Mouse (Mus musculus): ENCODE data around the gene Usp10. TPM values are rescaled to one million over a fixed set of nuclear protein-coding genes. Genes with fewer than 3 reads are reported as not detected.

Usp10 gene
- polyA plus RNA-seq, 1 experiment from 2014 or later, result 152 TPM

- ATAC-seq (ENCODE audit: low FRiP score), result no peak
- H3K4me1 ChIP-seq (ENCODE audit: control insufficient read depth, insufficient read depth, low read length), result no peaks in the 10 kb centered on the region
- H3K9me3 ChIP-seq (ENCODE audit: control insufficient read depth, low read length), result no peaks in the 10 kb centered on the region
- peaks cover 17% of the 10 kb centered on the region for H3K36me3 ChIP-seq (ENCODE audit: control insufficient read depth, insufficient read depth, low read length)
- DNase-seq (ENCODE audit: low spot score, missing footprints), result no peak
- no peaks in the 10 kb centered on the region for H3K27me3 ChIP-seq (ENCODE audit: control insufficient read depth, insufficient read depth, low read length)
- 65% methylated on average over 5 of the region's 5 CpGs for WGBS
- no peak overlapping the region for H3K4me2 ChIP-seq
- H3K4me3 ChIP-seq (ENCODE audit: low read depth, low read length), result no peak overlapping the region
- no peak overlapping the region for H3K27ac ChIP-seq (ENCODE audit: low read depth, low read length)
- no peak overlapping the region for H3K9ac ChIP-seq (ENCODE audit: low read length)
Measured at GRCm38 (mm10) chr8:119960531-119961104, 50.5 kb downstream of the Usp10 start.

GRCm38 (mm10) chr8:119964859-119965258 lies 54.7 kb downstream of the Usp10 start:
- H3K4me1 ChIP-seq (ENCODE audit: control insufficient read depth, insufficient read depth, low read length), result no peaks in the 10 kb centered on the region
- ATAC-seq (ENCODE audit: low FRiP score), result no peak
- no peak overlapping the region for H3K27ac ChIP-seq (ENCODE audit: low read depth, low read length)
- no peak overlapping the region for H3K9ac ChIP-seq (ENCODE audit: low read length)
- no peak overlapping the region for H3K4me2 ChIP-seq
- no peaks in the 10 kb centered on the region for H3K27me3 ChIP-seq (ENCODE audit: control insufficient read depth, insufficient read depth, low read length)
- no peaks in the 10 kb centered on the region; the same call in 1 of the 2 replicates for H3K9me3 ChIP-seq (ENCODE audit: control insufficient read depth, low read length)
- H3K36me3 ChIP-seq (ENCODE audit: control insufficient read depth, insufficient read depth, low read length), result no peaks in the 10 kb centered on the region
- no peak for DNase-seq (ENCODE audit: low spot score, missing footprints)
- H3K4me3 ChIP-seq (ENCODE audit: low read depth, low read length), result no peak overlapping the region
- 95% methylated on average over 4 of the region's 4 CpGs for WGBS

- Histone ChIP-seq H3K36me3 (ENCODE audit: control insufficient read depth, insufficient read depth, low read length) (no peaks in the 10 kb centered on the region), H3K9ac (ENCODE audit: low read length) (no peak overlapping the region), H3K4me1 (ENCODE audit: control insufficient read depth, insufficient read depth, low read length) (no peaks in the 10 kb centered on the region), H3K4me3 (ENCODE audit: low read depth, low read length) (no peak overlapping the region), H3K27me3 (ENCODE audit: control insufficient read depth, insufficient read depth, low read length) (no peaks in the 10 kb centered on the region), H3K27ac (ENCODE audit: low read depth, low read length) (no peak overlapping the region), H3K9me3 (ENCODE audit: control insufficient read depth, low read length) (no peaks in the 10 kb centered on the region; the same call in 1 of the 2 replicates), H3K4me2 (no peak overlapping the region)
- WGBS, result 86% methylated on average over 9 of the region's 9 CpGs
- no peak for ATAC-seq (ENCODE audit: low FRiP score)
- no peak for DNase-seq (ENCODE audit: low spot score, missing footprints)
Measured at GRCm38 (mm10) chr8:119967435-119967834, 57.3 kb downstream of the Usp10 start.

GRCm38 (mm10) chr8:119970169-119970568 lies 60.0 kb downstream of the Usp10 start:
- ATAC-seq (ENCODE audit: low FRiP score) (no peak), DNase-seq (ENCODE audit: low spot score, missing footprints) (no peak)
- Histone ChIP-seq H3K36me3 (ENCODE audit: control insufficient read depth, insufficient read depth, low read length) (no peaks in the 10 kb centered on the region), H3K4me3 (ENCODE audit: low read depth, low read length) (no peak overlapping the region), H3K4me2 (no peak overlapping the region), H3K9me3 (ENCODE audit: control insufficient read depth, low read length) (no peaks in the 10 kb centered on the region; the same call in 1 of the 2 replicates), H3K27ac (ENCODE audit: low read depth, low read length) (no peak overlapping the region), H3K9ac (ENCODE audit: low read length) (no peak overlapping the region), H3K27me3 (ENCODE audit: control insufficient read depth, insufficient read depth, low read length) (no peaks in the 10 kb centered on the region), H3K4me1 (ENCODE audit: control insufficient read depth, insufficient read depth, low read length) (no peaks in the 10 kb centered on the region)
- WGBS, result 70% methylated on average over 9 of the region's 9 CpGs

GRCm38 (mm10) chr8:119972558-119972957 lies 62.4 kb downstream of the Usp10 start:
- H3K27me3 ChIP-seq (ENCODE audit: control insufficient read depth, insufficient read depth, low read length), result no peaks in the 10 kb centered on the region
- H3K4me2 ChIP-seq, result no peak overlapping the region
- ATAC-seq (ENCODE audit: low FRiP score), result no peak
- H3K9me3 ChIP-seq (ENCODE audit: control insufficient read depth, low read length), result no peaks in the 10 kb centered on the region; the same call in 1 of the 2 replicates
- H3K36me3 ChIP-seq (ENCODE audit: control insufficient read depth, insufficient read depth, low read length), result no peaks in the 10 kb centered on the region
- H3K4me1 ChIP-seq (ENCODE audit: control insufficient read depth, insufficient read depth, low read length), result no peaks in the 10 kb centered on the region
- no peak for DNase-seq (ENCODE audit: low spot score, missing footprints)
- no peak overlapping the region for H3K27ac ChIP-seq (ENCODE audit: low read depth, low read length)
- H3K9ac ChIP-seq (ENCODE audit: low read length), result no peak overlapping the region
- H3K4me3 ChIP-seq (ENCODE audit: low read depth, low read length), result no peak overlapping the region
- 84% methylated on average over 12 of the region's 12 CpGs for WGBS

- H3K27me3 ChIP-seq (ENCODE audit: control insufficient read depth, insufficient read depth, low read length), result no peaks in the 10 kb centered on the region
- H3K9ac ChIP-seq (ENCODE audit: low read length), result no peak overlapping the region
- no peak overlapping the region for H3K4me2 ChIP-seq
- no peak overlapping the region for H3K27ac ChIP-seq (ENCODE audit: low read depth, low read length)
- H3K9me3 ChIP-seq (ENCODE audit: control insufficient read depth, low read length), result no peaks in the 10 kb centered on the region
- no peaks in the 10 kb centered on the region for H3K4me1 ChIP-seq (ENCODE audit: control insufficient read depth, insufficient read depth, low read length)
- WGBS, result 74% methylated on average over 11 of the region's 11 CpGs
- H3K36me3 ChIP-seq (ENCODE audit: control insufficient read depth, insufficient read depth, low read length), result no peaks in the 10 kb centered on the region
- no peak for DNase-seq (ENCODE audit: low spot score, missing footprints)
- no peak for ATAC-seq (ENCODE audit: low FRiP score)
- H3K4me3 ChIP-seq (ENCODE audit: low read depth, low read length), result no peak overlapping the region
Measured at GRCm38 (mm10) chr8:119978770-119979381, 68.7 kb downstream of the Usp10 start.

GRCm38 (mm10) chr8:119981253-119981652 lies 71.1 kb downstream of the Usp10 start:
- ATAC-seq (ENCODE audit: low FRiP score) (no peak), DNase-seq (ENCODE audit: low spot score, missing footprints) (no peak)
- no peaks in the 10 kb centered on the region for H3K36me3 ChIP-seq (ENCODE audit: control insufficient read depth, insufficient read depth, low read length)
- H3K9me3 ChIP-seq (ENCODE audit: control insufficient read depth, low read length), result no peaks in the 10 kb centered on the region
- H3K4me1 ChIP-seq (ENCODE audit: control insufficient read depth, insufficient read depth, low read length), result no peaks in the 10 kb centered on the region
- H3K27me3 ChIP-seq (ENCODE audit: control insufficient read depth, insufficient read depth, low read length), result no peaks in the 10 kb centered on the region
- H3K27ac ChIP-seq (ENCODE audit: low read depth, low read length), result no peak overlapping the region
- H3K4me3 ChIP-seq (ENCODE audit: low read depth, low read length), result no peak overlapping the region
- H3K4me2 ChIP-seq, result no peak overlapping the region
- WGBS, result 72% methylated on average over 4 of the region's 4 CpGs
- H3K9ac ChIP-seq (ENCODE audit: low read length), result no peak overlapping the region

GRCm38 (mm10) chr8:119984085-119984484 lies 73.9 kb downstream of the Usp10 start:
- no peak for ATAC-seq (ENCODE audit: low FRiP score)
- no peak overlapping the region for H3K9ac ChIP-seq (ENCODE audit: low read length)
- H3K27me3 ChIP-seq (ENCODE audit: control insufficient read depth, insufficient read depth, low read length), result no peaks in the 10 kb centered on the region

GRCm38 (mm10) chr8:119986174-119986573 lies 76.0 kb downstream of the Usp10 start:
- ATAC-seq (ENCODE audit: low FRiP score), result no peak
- WGBS, result 71% methylated on average over 5 of the region's 5 CpGs
- H3K27me3 ChIP-seq (ENCODE audit: control insufficient read depth, insufficient read depth, low read length), result peaks cover 1% of the 10 kb centered on the region; the same call in 1 of the 2 replicates

More at GRCm38 (mm10) chr8:119984085-119984484, 73.9 kb downstream of the Usp10 start:
- no peak for DNase-seq (ENCODE audit: low spot score, missing footprints)
- Histone ChIP-seq H3K27ac (ENCODE audit: low read depth, low read length) (no peak overlapping the region), H3K4me3 (ENCODE audit: low read depth, low read length) (no peak overlapping the region), H3K36me3 (ENCODE audit: control insufficient read depth, insufficient read depth, low read length) (no peaks in the 10 kb centered on the region), H3K9me3 (ENCODE audit: control insufficient read depth, low read length) (no peaks in the 10 kb centered on the region), H3K4me2 (no peak overlapping the region), H3K4me1 (ENCODE audit: control insufficient read depth, insufficient read depth, low read length) (no peaks in the 10 kb centered on the region)

More at GRCm38 (mm10) chr8:119986174-119986573, 76.0 kb downstream of the Usp10 start:
- no peaks in the 10 kb centered on the region for H3K36me3 ChIP-seq (ENCODE audit: control insufficient read depth, insufficient read depth, low read length)
- H3K27ac ChIP-seq (ENCODE audit: low read depth, low read length), result no peak overlapping the region
- no peak for DNase-seq (ENCODE audit: low spot score, missing footprints)
- H3K4me1 ChIP-seq (ENCODE audit: control insufficient read depth, insufficient read depth, low read length), result no peaks in the 10 kb centered on the region
- H3K9ac ChIP-seq (ENCODE audit: low read length), result no peak overlapping the region
- H3K4me3 ChIP-seq (ENCODE audit: low read depth, low read length), result no peak overlapping the region
- H3K4me2 ChIP-seq, result no peak overlapping the region
- no peaks in the 10 kb centered on the region for H3K9me3 ChIP-seq (ENCODE audit: control insufficient read depth, low read length)

Data from midbrain, embryonic 11.5 days (tissue).